Mouse (Mus musculus): ENCODE measurements at regions not wholly inside any gene's neighbourhood (a gene's known extent, or its start where the extent isn't known, plus 50 kb on each side); places are given as distances from the start of the nearest gene placed in this dataset.
A peak's percentile ranks its signal among the peaks of the same experiment; 100 is the strongest.

DNA sequence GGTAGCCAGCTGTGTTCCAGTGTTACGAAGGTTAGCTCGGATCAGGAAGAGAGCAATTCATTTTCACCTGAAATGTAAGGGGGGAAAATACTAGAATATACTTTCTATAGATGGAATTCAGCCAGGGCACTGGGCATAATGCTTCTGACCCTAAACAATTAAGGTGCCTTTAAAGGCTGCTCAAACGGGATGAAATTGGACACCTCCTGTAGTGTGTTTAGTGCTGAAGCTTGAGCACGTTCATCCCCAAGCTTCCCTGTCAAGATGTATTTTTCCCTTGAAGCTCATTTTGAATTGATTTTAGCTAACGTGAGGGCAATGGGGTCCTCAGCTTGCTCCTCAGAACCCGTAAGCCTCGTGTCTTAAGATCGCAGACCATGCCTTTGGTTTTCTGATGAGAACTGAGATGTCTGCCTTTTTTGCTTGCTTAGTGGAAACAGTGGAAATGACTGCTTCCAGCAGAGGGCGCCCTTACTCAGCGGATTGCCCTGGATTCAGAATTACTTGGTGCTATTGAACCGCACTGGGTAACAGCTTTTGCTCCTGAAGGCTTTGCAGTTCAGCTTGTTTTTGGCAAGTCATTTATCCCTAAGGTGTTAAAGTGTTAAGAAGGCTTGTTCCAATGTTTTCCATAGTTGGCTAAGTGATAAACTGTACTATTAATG, 74.6 kb upstream of the Fermt1 start:
- Histone ChIP-seq H3K27me3 (ENCODE audit: control insufficient read depth, insufficient read depth, low read length) (no peaks in the 10 kb centered on the region), H3K4me3 (ENCODE audit: control insufficient read depth, low read depth, low read length) (no peak overlapping the region), H3K36me3 (ENCODE audit: control insufficient read depth, insufficient read depth, low read length) (no peaks in the 10 kb centered on the region), H3K4me1 (ENCODE audit: control insufficient read depth, insufficient read depth, low read length) (no peaks in the 10 kb centered on the region), H3K27ac (ENCODE audit: control insufficient read depth, insufficient read depth, low read depth, low read length) (no peak overlapping the region)
- TF ChIP-seq POLR2A (IDR thresholded peaks at IDR 0.05; ENCODE audit: control insufficient read depth, low read depth, low read length) (no peak), CTCF (IDR thresholded peaks at IDR 0.05; ENCODE audit: control insufficient read depth, insufficient read depth, insufficient replicate concordance, low read depth, low read length) (peak; percentile 55; the same call in 1 of the 2 replicates)

DNA sequence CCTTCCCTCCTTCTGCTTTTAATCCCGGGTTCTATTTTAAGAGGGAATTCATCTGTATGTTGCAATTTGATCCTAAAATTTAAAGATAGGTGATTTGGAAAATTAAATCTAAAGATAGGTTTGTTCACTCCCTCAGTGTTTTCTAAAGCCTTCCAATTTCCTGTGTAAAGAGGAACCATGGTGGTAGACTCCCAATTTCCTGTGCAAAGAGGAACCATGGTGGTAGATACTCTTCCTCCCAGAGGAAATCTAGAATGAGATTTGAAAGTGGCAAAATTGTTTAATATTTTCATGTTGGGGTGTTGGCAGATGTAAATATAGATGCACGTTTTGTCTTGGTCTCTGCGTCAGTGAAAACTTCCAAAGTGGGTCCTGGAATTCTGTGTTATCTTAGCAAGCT, 75.5 kb upstream of the Fermt1 start:
- H3K4me1 ChIP-seq (ENCODE audit: control insufficient read depth, insufficient read depth, low read length) = no peaks in the 10 kb centered on the region
- TF ChIP-seq CTCF (IDR thresholded peaks at IDR 0.05; ENCODE audit: control insufficient read depth, insufficient read depth, insufficient replicate concordance, low read depth, low read length) = no peak
- TF ChIP-seq POLR2A (IDR thresholded peaks at IDR 0.05; ENCODE audit: control insufficient read depth, low read depth, low read length) = no peak
- no peaks in the 10 kb centered on the region for H3K27me3 ChIP-seq (ENCODE audit: control insufficient read depth, insufficient read depth, low read length)
- no peaks in the 10 kb centered on the region for H3K36me3 ChIP-seq (ENCODE audit: control insufficient read depth, insufficient read depth, low read length)
- no peak overlapping the region for H3K27ac ChIP-seq (ENCODE audit: control insufficient read depth, insufficient read depth, low read depth, low read length)
- no peak overlapping the region for H3K4me3 ChIP-seq (ENCODE audit: control insufficient read depth, low read depth, low read length)

DNA sequence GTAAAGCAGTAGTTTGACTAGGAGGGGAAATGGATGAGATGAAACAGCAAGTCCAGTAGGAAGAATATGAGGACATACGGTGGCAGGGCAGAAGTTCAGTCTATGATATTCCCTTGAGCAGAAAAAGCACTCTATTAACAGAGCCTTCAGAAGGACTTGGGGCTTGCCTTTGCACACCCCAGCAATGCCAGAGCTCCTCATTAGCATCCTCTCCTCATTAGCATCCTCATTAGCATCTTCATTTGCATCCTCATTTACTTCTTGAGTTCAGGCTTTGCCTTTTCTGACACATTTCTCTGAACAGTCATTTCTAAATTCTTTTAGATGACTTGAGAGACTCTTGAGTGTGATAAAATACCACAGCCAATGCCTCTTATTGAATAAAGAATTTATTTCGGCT, 81.3 kb upstream of the Fermt1 start:
- TF ChIP-seq POLR2A (IDR thresholded peaks at IDR 0.05; ENCODE audit: control insufficient read depth, low read depth, low read length) = no peak
- TF ChIP-seq CTCF (IDR thresholded peaks at IDR 0.05; ENCODE audit: control insufficient read depth, insufficient read depth, insufficient replicate concordance, low read depth, low read length) = no peak
- no peak overlapping the region for H3K4me3 ChIP-seq (ENCODE audit: control insufficient read depth, low read depth, low read length)
- no peaks in the 10 kb centered on the region for H3K27me3 ChIP-seq (ENCODE audit: control insufficient read depth, insufficient read depth, low read length)
- H3K27ac ChIP-seq (ENCODE audit: control insufficient read depth, insufficient read depth, low read depth, low read length) = no peak overlapping the region
- H3K36me3 ChIP-seq (ENCODE audit: control insufficient read depth, insufficient read depth, low read length) = no peaks in the 10 kb centered on the region
- no peaks in the 10 kb centered on the region for H3K4me1 ChIP-seq (ENCODE audit: control insufficient read depth, insufficient read depth, low read length)

DNA sequence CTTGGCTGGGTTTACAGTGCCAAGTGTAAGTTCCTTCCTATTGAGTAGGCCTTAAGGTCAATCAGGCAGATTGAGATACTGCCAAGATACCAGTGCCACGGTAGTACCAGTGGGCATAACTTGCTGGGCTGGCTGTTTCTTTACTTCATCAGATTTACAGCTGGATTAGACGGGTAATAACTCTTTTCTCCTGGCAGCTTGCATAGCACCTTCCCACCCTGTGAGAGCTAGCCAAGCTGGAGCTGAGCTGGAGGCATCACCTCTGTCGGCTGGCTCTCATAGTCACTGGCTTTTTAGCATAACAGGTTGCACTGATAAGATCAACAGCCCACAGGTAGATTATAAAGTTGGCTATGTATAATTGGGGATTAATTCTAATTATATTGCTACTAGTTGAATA, 89.7 kb upstream of the Fermt1 start:
- H3K27ac ChIP-seq (ENCODE audit: control insufficient read depth, insufficient read depth, low read depth, low read length) = no peak overlapping the region
- no peaks in the 10 kb centered on the region for H3K4me1 ChIP-seq (ENCODE audit: control insufficient read depth, insufficient read depth, low read length)
- H3K36me3 ChIP-seq (ENCODE audit: control insufficient read depth, insufficient read depth, low read length) = no peaks in the 10 kb centered on the region
- no peaks in the 10 kb centered on the region for H3K27me3 ChIP-seq (ENCODE audit: control insufficient read depth, insufficient read depth, low read length)
- TF ChIP-seq POLR2A (IDR thresholded peaks at IDR 0.05; ENCODE audit: control insufficient read depth, low read depth, low read length) (no peak), CTCF (IDR thresholded peaks at IDR 0.05; ENCODE audit: control insufficient read depth, insufficient read depth, insufficient replicate concordance, low read depth, low read length) (no peak)
- H3K4me3 ChIP-seq (ENCODE audit: control insufficient read depth, low read depth, low read length) = no peak overlapping the region

DNA sequence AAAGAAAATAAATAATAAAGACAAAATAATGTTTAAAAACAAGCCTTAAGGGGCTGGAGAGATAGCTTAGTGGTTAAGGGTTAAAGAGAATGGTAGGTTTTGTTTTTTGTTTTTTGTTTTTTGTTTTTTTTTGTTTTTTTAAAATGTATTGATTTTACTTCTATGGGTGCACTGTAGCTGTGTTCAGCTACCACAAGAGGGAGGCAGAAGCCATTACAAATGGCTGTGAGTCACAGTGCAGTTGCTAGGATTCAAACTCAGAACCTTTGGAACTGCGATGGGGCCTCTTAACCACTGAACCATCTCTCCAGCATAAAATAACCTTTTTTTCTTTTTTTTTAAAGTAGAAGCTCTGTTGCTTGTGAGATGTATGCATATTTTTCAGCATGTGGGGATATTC, 95.0 kb upstream of the Fermt1 start:
- Histone ChIP-seq H3K27me3 (ENCODE audit: control insufficient read depth, insufficient read depth, low read length) (no peaks in the 10 kb centered on the region), H3K27ac (ENCODE audit: control insufficient read depth, insufficient read depth, low read depth, low read length) (no peak overlapping the region), H3K4me3 (ENCODE audit: control insufficient read depth, low read depth, low read length) (no peak overlapping the region), H3K36me3 (ENCODE audit: control insufficient read depth, insufficient read depth, low read length) (no peaks in the 10 kb centered on the region), H3K4me1 (ENCODE audit: control insufficient read depth, insufficient read depth, low read length) (no peaks in the 10 kb centered on the region)
- TF ChIP-seq CTCF (IDR thresholded peaks at IDR 0.05; ENCODE audit: control insufficient read depth, insufficient read depth, insufficient replicate concordance, low read depth, low read length) (no peak), POLR2A (IDR thresholded peaks at IDR 0.05; ENCODE audit: control insufficient read depth, low read depth, low read length) (no peak)

DNA sequence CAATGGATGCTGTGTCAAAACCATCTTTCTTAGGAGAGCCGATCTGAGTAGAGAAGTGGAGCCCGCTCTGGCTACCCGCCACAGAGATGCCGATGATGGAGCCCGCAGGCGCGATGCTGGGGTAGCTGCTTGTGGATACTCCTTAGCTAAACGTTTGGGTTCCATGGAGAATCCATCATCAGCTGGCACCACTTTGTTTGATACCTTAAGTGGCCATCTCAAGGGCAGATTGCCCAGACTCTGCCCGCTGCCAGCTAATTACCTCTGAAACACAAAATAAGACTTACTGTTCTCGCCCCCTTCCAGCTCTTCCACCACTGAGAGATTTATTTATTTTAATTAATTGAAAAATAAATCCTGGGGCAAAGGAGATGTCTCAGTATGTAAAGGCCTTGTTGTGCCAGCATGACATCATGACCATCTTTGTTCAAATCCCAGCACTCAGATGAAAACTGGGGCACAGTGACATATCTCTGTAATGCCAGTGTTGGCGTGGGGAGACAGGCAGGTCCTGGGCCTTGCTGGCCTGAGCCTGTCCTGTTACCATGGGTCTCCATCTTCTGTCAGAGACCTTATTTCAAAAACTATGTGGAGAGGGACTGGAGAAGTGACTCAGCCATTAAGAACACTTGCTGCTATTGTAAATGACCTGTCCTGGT, 132.1 kb upstream of the Fermt1 start:
- Histone ChIP-seq H3K27ac (ENCODE audit: control insufficient read depth, insufficient read depth, low read depth, low read length) (no peak overlapping the region), H3K4me3 (ENCODE audit: control insufficient read depth, low read depth, low read length) (no peak overlapping the region), H3K36me3 (ENCODE audit: control insufficient read depth, insufficient read depth, low read length) (no peaks in the 10 kb centered on the region), H3K4me1 (ENCODE audit: control insufficient read depth, insufficient read depth, low read length) (no peaks in the 10 kb centered on the region), H3K27me3 (ENCODE audit: control insufficient read depth, insufficient read depth, low read length) (no peaks in the 10 kb centered on the region)
- TF ChIP-seq POLR2A (IDR thresholded peaks at IDR 0.05; ENCODE audit: control insufficient read depth, low read depth, low read length) = no peak
- TF ChIP-seq CTCF (IDR thresholded peaks at IDR 0.05; ENCODE audit: control insufficient read depth, insufficient read depth, insufficient replicate concordance, low read depth, low read length) = no peak

DNA sequence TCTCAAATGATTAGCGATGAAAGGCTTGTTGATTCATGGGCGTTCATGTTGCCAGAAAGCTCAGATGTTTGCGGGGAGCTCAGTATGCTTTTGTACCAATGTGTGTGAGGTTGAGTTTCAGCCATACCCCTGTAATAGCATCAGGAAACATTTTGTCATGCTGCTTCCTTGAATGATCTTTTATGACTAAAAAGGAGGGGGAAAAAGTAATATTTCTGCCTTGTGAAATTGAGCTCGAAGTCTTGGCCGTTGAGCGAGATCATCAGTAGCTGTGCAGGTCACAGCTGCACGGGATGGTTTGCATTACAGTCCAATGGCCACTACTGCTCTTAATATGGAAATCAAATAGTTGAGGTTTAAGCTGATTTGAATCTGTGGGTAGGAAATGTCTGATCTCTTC, 145.3 kb upstream of the Fermt1 start:
- Histone ChIP-seq H3K27ac (ENCODE audit: control insufficient read depth, insufficient read depth, low read depth, low read length) (no peak overlapping the region), H3K27me3 (ENCODE audit: control insufficient read depth, insufficient read depth, low read length) (no peaks in the 10 kb centered on the region), H3K36me3 (ENCODE audit: control insufficient read depth, insufficient read depth, low read length) (no peaks in the 10 kb centered on the region), H3K4me3 (ENCODE audit: control insufficient read depth, low read depth, low read length) (no peak overlapping the region), H3K4me1 (ENCODE audit: control insufficient read depth, insufficient read depth, low read length) (no peaks in the 10 kb centered on the region)
- TF ChIP-seq POLR2A (IDR thresholded peaks at IDR 0.05; ENCODE audit: control insufficient read depth, low read depth, low read length) (no peak), CTCF (IDR thresholded peaks at IDR 0.05; ENCODE audit: control insufficient read depth, insufficient read depth, insufficient replicate concordance, low read depth, low read length) (no peak)

Measured in testis, adult 2 months (tissue).